Mouse (Mus musculus) liver, postnatal 0 days (tissue): ENCODE measurements around the gene Ago1.

Source experiments
- CTCF ChIP-seq: sonication (generic); IDR thresholded peaks from 2 replicates; pipeline ENCODE4 v1.5.1; 2016; ENCODE audit warnings: antibody characterized with exemption, low read depth
- EP300 ChIP-seq: IDR thresholded peaks from 2 replicates; pipeline ENCODE4 v1.6.1; 2016; ENCODE audit warnings: antibody characterized with exemption, low read depth, mild to moderate bottlenecking

DNA sequence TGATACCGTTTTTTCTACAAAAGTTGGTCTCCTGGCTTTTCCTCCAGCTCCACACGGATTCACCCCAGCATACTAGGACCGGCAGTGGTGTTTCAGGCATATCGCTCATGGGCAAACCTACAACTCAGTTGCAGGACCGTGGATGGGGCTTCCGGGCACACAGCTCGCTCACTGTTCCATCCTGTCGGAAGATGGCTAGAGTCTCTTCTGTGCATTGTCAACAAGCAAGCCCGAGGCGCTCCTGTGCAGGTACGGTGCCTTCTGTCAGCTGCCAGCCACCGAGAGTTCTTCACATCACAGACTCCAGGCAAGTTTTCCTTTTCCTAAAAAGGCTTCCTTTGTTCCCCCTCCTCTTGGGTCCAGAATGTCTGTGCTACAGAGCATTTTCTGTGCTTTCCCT lies 22.3 kb upstream of the Ago1 start:
- TF ChIP-seq CTCF (no peak), EP300 (no peak)
